Mouse (Mus musculus) liver, embryonic 12.5 days (tissue): ENCODE results near the gene Pax8. TPM values are rescaled to one million over a fixed set of nuclear protein-coding genes. Genes with fewer than 3 reads are reported as not detected.

Experiments used
- ATAC-seq: fragments of 200-750 bp; cut with Nextera tagmentation; 2 replicates; pipeline ENCODE4 v1.8.0; 2017; ENCODE audit warnings: moderate number of reproducible peaks, mild to moderate bottlenecking, moderate library complexity
- H3K27ac ChIP-seq: fragments of 300-500 bp; sonication (generic); 2 replicates; pipeline ENCODE4 v1.5.1; 2016; ENCODE audit warnings: mild to moderate bottlenecking
- H3K27me3 ChIP-seq: fragments of 300-500 bp; sonication (generic); replicated peaks from 2 replicates; pipeline ENCODE4 v1.6.1; 2016; ENCODE audit warnings: mild to moderate bottlenecking, moderate library complexity
- H3K36me3 ChIP-seq: fragments of 300-500 bp; sonication (generic); 2 replicates; pipeline ENCODE4 v1.6.1; 2016; ENCODE audit warnings: mild to moderate bottlenecking, moderate library complexity
- H3K4me1 ChIP-seq: fragments of 300-500 bp; sonication (generic); 2 replicates; pipeline ENCODE4 v1.6.1; 2016
- H3K4me2 ChIP-seq: fragments of 300-500 bp; sonication (generic); 2 replicates; pipeline ENCODE4 v1.6.1; 2016; ENCODE audit warnings: mild to moderate bottlenecking, moderate library complexity
- H3K4me3 ChIP-seq: fragments of 300-500 bp; sonication (generic); 2 replicates; pipeline ENCODE4 v1.5.1; 2016; ENCODE audit warnings: mild to moderate bottlenecking, moderate library complexity
- H3K9ac ChIP-seq: fragments of 300-500 bp; sonication (generic); 2 replicates; pipeline ENCODE4 v1.6.1; 2016; ENCODE audit warnings: mild to moderate bottlenecking, moderate library complexity
- H3K9me3 ChIP-seq: fragments of 300-500 bp; sonication (generic); replicated peaks from 2 replicates; pipeline ENCODE4 v1.6.1; 2016; ENCODE audit warnings: mild to moderate bottlenecking, moderate library complexity
- WGBS: fragments of 180-500 bp; shearing (Covaris S2); methylation state at CpG from one replicate; pipeline ENCODE4 v1.1.7; 2016; ENCODE audit not compliant: insufficient replicate concordance; 5-methylcytosine and 5-hydroxymethylcytosine counted together
- polyA plus RNA-seq: library from polyadenylated mRNA; unstranded; fragments of >200 nt; fragmentation: Nextera tagmentation; extraction: Ambion mirVana; gene quantifications from 2 replicates; pipeline ENCODE4 v1.2.1, GENCODE M21; 2016

Pax8 gene
- polyA plus RNA-seq, 1 experiment from 2014 or later = not detected

DNA sequence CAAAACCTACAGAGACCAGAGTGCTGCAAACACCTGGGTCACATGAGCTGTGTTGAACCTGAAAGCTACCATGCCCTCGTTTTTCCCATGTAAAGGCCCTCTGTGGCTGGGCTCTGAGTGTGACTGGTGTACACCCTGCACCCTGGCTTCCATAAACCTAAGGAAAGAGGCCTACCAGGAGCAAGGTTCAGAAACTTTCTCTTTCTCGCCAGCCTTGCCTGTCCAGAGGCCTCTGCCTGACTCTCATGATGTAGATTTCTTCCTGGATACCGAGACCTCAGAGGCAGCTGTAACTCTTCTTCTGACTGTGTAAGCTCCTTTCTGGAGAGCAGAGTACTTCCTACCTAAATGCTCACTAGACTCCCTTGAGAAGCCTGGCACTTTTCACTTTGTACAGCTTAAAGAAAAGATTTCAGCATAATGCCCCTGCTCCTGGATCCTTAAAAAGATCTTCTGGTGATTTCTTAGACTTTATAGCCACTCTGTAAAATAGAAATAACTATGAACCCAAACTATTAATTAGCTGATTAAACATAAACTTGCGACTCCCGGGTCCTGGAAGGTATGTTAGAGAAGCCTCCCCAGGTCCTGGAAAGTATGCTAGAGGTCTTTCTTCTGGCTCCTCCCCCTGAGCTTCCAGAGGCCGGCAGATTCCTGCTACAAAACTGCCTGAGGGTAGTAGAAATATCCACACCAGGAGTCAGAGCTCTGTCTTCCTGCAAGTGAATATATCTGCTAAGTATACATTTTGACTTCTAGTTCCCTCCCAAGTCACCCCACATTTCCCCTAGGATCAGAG lies 20.1 kb downstream of the Pax8 start:
- 0 out of 2 replicates have a peak, but pooled peaks cover 5% of the 10 kb centered on the region for H3K27me3 ChIP-seq
- no peak overlapping the region for H3K27ac ChIP-seq
- no peak for ATAC-seq

DNA sequence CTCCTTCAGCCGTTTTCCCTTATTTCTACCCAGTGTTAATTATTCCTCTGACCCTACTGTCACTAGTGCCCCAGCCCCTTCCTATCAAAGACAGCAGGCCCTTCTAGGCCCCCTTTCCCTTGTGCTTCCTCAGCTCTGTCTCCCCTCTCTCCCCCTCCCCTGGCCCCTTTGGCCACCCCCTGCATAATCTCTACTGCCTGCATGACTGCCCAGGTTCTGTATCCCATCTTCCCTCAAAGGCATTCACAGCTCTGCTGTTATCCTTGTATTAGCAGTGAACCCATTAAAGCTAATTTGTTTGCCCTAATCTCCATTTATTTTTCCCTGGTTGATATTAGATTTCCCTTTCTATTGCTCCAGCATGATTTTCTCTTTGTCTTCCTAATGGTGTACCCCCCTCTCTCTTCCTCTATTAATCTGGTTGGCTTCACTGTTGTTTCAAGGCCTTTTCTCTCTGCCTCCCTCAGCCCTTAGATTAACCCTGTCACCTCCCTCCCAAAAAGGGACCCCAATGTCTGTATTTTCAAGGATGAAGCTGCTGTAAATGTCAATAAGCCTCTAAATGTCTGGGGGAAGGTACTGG lies 20.9 kb downstream of the Pax8 start:
- H3K4me2 ChIP-seq = no peak overlapping the region
- no peak overlapping the region for H3K27ac ChIP-seq

More for the DNA sequence above, 20.1 kb downstream of the Pax8 start:
- H3K9ac ChIP-seq = no peak overlapping the region
- no peaks in the 10 kb centered on the region for H3K36me3 ChIP-seq
- H3K9me3 ChIP-seq = no peaks in the 10 kb centered on the region
- WGBS = 43% methylated on average over 6 of the region's 6 CpGs
- no peak overlapping the region for H3K4me3 ChIP-seq
- H3K4me1 ChIP-seq = no peaks in the 10 kb centered on the region
- H3K4me2 ChIP-seq = no peak overlapping the region

DNA sequence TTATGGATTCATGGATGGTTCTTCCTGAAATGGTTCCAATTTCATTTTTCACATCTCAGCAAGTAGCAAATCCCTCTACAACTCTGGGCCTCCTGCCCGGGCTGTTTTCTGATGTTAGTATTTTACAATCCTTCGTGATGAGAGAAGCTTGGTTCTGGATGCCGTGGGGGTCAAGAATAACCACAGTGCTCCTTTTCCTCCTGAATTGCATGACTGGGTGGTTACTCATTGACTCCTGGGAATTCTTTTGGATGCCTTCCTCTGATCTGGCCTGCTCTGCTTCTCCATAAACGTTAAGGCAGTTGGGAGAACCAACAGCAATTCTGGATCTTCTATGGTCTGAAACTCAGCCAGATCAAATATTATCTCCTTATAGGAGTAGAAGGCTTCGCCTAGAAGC lies 22.2 kb downstream of the Pax8 start:
- no peak overlapping the region for H3K4me2 ChIP-seq
- no peaks in the 10 kb centered on the region for H3K4me1 ChIP-seq
- no peak overlapping the region for H3K27ac ChIP-seq
- WGBS = 65% methylated on average over 5 of the region's 5 CpGs
- H3K9me3 ChIP-seq = no peaks in the 10 kb centered on the region
- no peak overlapping the region for H3K4me3 ChIP-seq
- no peak overlapping the region for H3K9ac ChIP-seq
- no peak for ATAC-seq
- H3K27me3 ChIP-seq = no peaks in the 10 kb centered on the region
- H3K36me3 ChIP-seq = no peaks in the 10 kb centered on the region

More for the DNA sequence above, 20.9 kb downstream of the Pax8 start:
- Histone ChIP-seq H3K4me3 (no peak overlapping the region), H3K9me3 (no peaks in the 10 kb centered on the region), H3K4me1 (no peaks in the 10 kb centered on the region), H3K9ac (no peak overlapping the region), H3K27me3 (0 out of 2 replicates have a peak, but pooled peaks cover 5% of the 10 kb centered on the region), H3K36me3 (no peaks in the 10 kb centered on the region)
- ATAC-seq = no peak
- 54% methylated on average over 1 of the region's 1 CpGs for WGBS

DNA sequence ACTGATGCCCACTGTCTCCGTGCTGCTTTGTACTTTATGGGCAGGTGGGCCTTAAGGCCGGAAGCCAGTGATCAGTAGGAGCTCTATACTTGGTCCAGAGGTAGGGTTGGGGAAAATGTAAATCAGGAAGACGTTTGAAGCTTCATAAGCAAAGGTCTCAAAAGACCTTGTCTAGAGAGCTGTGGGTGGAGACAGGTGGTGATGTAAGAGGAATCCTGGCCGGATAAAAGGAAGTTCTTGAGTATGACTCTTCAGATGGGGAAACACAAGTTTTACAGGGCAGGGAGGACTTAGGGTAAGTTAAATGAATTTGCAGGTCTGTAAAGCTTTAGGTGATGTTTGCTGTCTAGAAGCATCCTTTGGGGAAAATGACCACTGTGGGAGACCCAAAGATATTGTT lies 26.3 kb downstream of the Pax8 start:
- WGBS = 48% methylated on average over 4 of the region's 4 CpGs
- H3K4me3 ChIP-seq = no peak overlapping the region
- H3K9ac ChIP-seq = no peak overlapping the region
- H3K9me3 ChIP-seq = no peaks in the 10 kb centered on the region
- H3K4me2 ChIP-seq = no peak overlapping the region
- H3K4me1 ChIP-seq = no peaks in the 10 kb centered on the region
- no peaks in the 10 kb centered on the region for H3K27me3 ChIP-seq
- H3K36me3 ChIP-seq = no peaks in the 10 kb centered on the region
- no peak for ATAC-seq
- no peak overlapping the region for H3K27ac ChIP-seq

DNA sequence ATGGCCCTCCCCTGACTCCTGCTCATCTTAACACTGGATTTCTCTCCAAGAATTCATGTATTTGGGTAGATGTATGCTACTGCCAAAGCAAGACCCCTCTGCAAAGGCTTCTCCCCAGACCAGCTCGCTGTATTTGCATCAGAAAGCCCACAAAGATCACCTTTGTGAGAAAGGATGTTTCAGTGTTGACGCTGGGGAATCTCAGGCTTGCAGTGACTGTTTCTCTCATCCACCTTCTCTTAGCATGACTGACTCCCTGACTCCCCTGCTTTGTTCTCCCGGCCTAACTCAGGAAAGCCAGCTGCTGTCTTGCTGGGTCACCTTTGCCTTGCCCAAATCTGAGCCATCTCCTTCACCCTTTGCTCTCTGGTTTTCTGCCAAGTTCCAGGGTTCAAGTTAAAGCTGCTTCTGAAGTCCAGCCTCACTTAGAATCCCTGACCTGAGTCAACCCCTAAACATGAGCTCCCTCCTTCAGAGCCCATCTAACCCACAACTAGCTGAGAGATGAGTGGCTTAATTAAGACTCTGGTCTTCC lies 32.1 kb downstream of the Pax8 start:
- Histone ChIP-seq H3K36me3 (no peaks in the 10 kb centered on the region), H3K9ac (no peak overlapping the region), H3K27me3 (no peaks in the 10 kb centered on the region), H3K27ac (no peak overlapping the region), H3K4me1 (no peaks in the 10 kb centered on the region), H3K4me3 (no peak overlapping the region), H3K9me3 (no peaks in the 10 kb centered on the region), H3K4me2 (no peak overlapping the region)
- ATAC-seq = no peak
- WGBS = 53% methylated on average over 3 of the region's 3 CpGs

DNA sequence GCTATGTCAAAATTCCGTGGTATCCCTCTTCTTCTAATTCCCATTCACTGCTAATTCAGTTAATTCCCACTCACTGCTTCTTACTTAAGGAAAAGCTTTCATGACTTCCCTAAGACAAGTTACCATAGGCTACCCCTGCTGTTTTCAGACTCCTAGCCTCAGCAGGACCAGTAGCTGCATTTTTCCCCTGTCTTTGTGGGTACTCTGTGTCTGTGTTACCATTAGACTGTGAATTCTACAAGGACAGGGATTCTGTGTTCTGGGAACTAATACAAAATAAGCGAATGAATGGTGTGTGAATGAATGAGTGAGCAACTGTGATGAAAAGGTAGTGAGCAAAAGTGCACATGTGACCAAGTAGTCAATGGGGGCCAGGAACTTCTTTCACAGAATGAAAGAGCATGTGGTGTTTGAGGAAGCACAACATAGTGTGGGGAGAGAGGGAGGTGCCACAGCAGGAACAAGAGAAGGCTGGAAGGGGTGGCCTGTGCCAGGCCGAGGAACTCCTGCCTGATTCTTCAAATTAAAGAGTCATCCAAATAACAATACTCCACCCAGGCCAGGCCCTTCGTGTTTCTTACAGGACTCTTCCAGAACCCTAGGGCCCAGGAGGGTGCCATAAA lies 33.0 kb downstream of the Pax8 start:
- Histone ChIP-seq H3K4me1 (no peaks in the 10 kb centered on the region), H3K4me2 (no peak overlapping the region), H3K9me3 (no peaks in the 10 kb centered on the region), H3K9ac (no peak overlapping the region), H3K27me3 (no peaks in the 10 kb centered on the region), H3K36me3 (no peaks in the 10 kb centered on the region), H3K27ac (no peak overlapping the region), H3K4me3 (no peak overlapping the region)
- no peak for ATAC-seq
- WGBS = 41% methylated on average over 4 of the region's 4 CpGs

DNA sequence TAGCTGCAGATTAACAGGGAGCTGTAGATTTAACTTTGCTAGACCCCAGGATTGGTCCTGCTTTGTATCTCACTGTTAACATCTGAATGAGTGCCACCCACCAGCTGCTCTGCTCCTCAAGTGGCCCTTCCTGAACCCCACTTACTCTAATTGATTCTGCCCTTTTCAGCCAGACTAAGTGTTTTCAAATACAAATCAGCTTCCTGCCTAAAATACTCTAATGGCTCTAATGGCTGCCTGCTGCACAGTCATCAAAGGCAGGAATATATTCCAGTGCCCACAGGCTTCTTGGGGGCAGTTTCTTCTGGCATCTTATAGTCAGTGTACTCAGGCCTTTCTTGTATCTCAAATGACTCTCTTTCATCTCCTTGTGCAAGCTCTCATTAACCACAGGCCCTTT lies 33.5 kb downstream of the Pax8 start:
- Histone ChIP-seq H3K9me3 (no peaks in the 10 kb centered on the region), H3K27ac (no peak overlapping the region), H3K36me3 (no peaks in the 10 kb centered on the region), H3K9ac (no peak overlapping the region), H3K4me2 (no peak overlapping the region), H3K4me1 (no peaks in the 10 kb centered on the region), H3K27me3 (no peaks in the 10 kb centered on the region), H3K4me3 (no peak overlapping the region)
- ATAC-seq = no peak

DNA sequence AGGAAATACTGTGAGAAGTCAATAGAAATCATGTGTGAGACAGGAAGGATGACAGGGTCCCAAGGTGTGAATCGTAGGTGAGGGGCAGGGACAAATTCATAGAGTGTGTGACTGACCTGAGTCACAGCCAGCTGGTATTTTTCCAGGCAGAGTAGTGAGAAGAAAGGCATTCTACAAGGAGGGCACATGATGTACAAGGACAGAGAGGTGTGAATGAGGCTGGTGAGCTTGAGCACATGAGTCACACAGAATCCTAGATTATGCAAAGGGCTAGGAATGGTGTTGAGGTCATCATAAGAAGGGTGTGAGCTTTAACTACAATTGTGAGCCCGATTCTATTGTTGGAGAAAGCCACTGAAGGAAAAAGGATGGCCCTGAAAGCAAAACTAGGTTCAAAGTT lies 35.3 kb downstream of the Pax8 start:
- H3K4me1 ChIP-seq = no peaks in the 10 kb centered on the region
- H3K4me2 ChIP-seq = no peak overlapping the region
- no peaks in the 10 kb centered on the region for H3K9me3 ChIP-seq
- WGBS = 54% methylated on average over 2 of the region's 2 CpGs
- H3K4me3 ChIP-seq = no peak overlapping the region
- H3K27ac ChIP-seq = no peak overlapping the region
- no peaks in the 10 kb centered on the region for H3K27me3 ChIP-seq
- ATAC-seq = no peak
- no peaks in the 10 kb centered on the region for H3K36me3 ChIP-seq
- H3K9ac ChIP-seq = no peak overlapping the region

DNA sequence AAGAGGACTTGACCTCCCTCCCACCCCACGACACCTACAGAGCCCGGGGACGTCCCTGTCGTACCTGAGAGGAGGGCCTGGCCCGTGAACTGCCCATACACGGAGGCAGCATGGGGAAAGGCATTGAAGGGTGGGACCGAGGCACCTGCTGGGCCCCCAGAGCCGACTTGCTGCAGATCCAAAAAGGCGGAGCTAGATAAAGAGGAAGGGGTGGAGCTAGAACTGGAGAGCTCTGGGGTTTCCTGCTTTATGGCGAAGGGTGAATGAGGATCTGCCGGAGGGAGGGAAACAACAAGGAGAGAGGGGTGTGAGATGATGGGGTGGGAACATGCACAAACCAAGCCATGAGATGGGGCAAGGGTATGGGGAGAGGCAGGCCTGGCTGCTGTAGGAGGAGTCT lies 39.7 kb downstream of the Pax8 start:
- Histone ChIP-seq H3K27me3 (no peaks in the 10 kb centered on the region), H3K4me3 (no peak overlapping the region), H3K4me2 (no peak overlapping the region), H3K9ac (no peak overlapping the region), H3K27ac (no peak overlapping the region), H3K4me1 (no peaks in the 10 kb centered on the region), H3K9me3 (no peaks in the 10 kb centered on the region), H3K36me3 (no peaks in the 10 kb centered on the region)
- ATAC-seq = no peak
- WGBS = 48% methylated on average over 11 of the region's 11 CpGs

DNA sequence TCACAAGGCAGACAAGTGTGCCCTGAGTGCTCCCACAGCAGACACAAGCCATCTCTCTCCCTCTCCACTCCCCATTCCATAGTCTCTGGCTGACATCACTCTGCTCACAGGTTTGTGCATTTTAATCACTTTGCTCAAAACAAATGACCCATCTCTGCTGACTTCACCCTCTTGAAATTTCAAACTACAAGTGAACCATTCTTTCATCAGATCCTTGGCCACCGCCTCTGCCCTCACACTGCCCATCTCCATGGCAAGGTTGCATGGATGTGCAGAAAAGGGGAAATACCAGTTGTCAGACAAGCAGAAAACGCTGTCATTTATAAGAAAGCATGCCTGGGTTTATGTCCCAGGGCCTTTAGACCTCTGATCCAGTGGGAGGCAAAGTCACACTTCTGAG lies 40.7 kb downstream of the Pax8 start:
- no peaks in the 10 kb centered on the region for H3K9me3 ChIP-seq
- no peaks in the 10 kb centered on the region for H3K4me1 ChIP-seq
- no peaks in the 10 kb centered on the region for H3K27me3 ChIP-seq
- H3K27ac ChIP-seq = no peak overlapping the region
- no peak for ATAC-seq
- no peak overlapping the region for H3K4me3 ChIP-seq
- H3K9ac ChIP-seq = no peak overlapping the region
- no peaks in the 10 kb centered on the region for H3K36me3 ChIP-seq
- H3K4me2 ChIP-seq = no peak overlapping the region
- WGBS = 55% methylated on average over 2 of the region's 2 CpGs

DNA sequence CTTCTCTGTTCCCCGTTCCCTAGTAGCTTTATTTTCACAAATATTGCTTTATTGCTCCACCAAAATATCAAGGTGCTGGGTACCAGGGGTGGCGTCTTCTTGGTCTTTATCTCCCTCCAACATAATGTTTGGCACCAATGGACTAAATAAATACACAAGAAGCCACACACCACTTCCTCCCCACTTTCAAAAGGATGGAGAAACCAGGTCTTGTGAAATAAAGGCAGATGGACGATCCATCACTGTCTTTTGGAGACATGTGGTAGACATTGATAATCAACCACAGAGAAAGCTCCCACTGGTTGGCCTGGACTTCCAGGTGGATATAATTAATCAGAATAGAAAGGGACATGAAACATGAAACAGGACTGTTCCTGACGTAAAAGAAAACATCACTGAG lies 45.6 kb downstream of the Pax8 start:
- ATAC-seq = no peak
- no peaks in the 10 kb centered on the region for H3K36me3 ChIP-seq
- H3K27ac ChIP-seq = no peak overlapping the region
- WGBS = 31% methylated on average over 4 of the region's 4 CpGs
- H3K9ac ChIP-seq = no peak overlapping the region
- no peaks in the 10 kb centered on the region for H3K9me3 ChIP-seq
- no peaks in the 10 kb centered on the region for H3K4me1 ChIP-seq
- no peak overlapping the region for H3K4me3 ChIP-seq
- no peaks in the 10 kb centered on the region for H3K27me3 ChIP-seq
- no peak overlapping the region for H3K4me2 ChIP-seq

DNA sequence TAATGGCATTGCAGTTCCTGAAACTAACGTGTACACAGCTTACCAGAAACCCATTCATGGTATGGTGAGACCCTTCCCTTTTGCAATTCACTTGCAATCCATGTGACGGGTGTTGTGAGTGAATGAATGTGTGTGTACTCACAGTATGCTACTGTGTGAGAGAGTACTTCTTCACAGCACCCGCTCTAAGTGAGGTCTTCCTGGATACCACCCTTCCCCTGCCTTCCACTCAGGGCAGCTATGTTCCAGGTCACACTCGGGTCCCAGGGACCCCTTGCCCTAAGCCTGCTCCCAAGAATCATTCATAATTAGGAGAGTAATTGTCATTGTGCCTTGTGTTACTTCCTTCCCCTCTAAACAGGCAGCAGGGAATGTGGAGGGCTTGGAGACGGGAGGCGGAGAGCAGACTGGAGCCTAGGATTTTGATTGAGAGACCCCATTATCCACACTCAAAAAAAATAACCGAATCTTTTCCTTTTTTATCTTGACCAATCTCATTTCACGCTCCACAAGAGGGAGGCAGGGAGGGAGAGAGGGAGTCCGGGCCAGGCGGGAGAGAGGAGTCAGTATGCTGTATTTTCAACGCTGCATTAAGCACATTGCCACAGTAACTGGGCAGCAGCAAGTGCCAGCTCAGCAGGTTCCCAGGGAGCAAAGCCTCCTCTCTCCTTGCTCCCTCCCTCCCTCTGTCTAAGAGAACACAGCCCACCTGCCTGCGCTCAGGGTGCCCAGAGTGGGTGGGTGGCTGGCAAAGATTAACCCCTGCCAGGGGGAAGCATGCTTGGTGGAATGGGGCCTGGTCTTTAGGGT lies 47.3 kb downstream of the Pax8 start:
- no peaks in the 10 kb centered on the region for H3K9me3 ChIP-seq
- H3K4me3 ChIP-seq = no peak overlapping the region
- ATAC-seq = no peak
- H3K27me3 ChIP-seq = no peaks in the 10 kb centered on the region
- no peaks in the 10 kb centered on the region for H3K36me3 ChIP-seq
- H3K27ac ChIP-seq = no peak overlapping the region
- no peak overlapping the region for H3K4me2 ChIP-seq
- H3K9ac ChIP-seq = no peak overlapping the region
- WGBS = 55% methylated on average over 12 of the region's 12 CpGs
- H3K4me1 ChIP-seq = no peaks in the 10 kb centered on the region
